Mouse (Mus musculus) heart, postnatal 0 days (tissue): ENCODE measurements at regions not wholly inside any gene's neighbourhood (a gene's known extent, or its start where the extent isn't known, plus 50 kb on each side); places are given as distances from the start of the nearest gene placed in this dataset.

Experiments used
- CTCF ChIP-seq: IDR thresholded peaks from 2 replicates; pipeline ENCODE4 v1.5.1; 2016; ENCODE audit warnings: antibody characterized with exemption, control low read depth, low read depth
- EP300 ChIP-seq: IDR thresholded peaks from 2 replicates; pipeline ENCODE4 v1.6.1; 2016; ENCODE audit warnings: antibody characterized with exemption, low read depth

- TF ChIP-seq CTCF: no peak
- TF ChIP-seq EP300: no peak
Observed at GRCm38 (mm10) chr13:90371415-90372150, 282.2 kb upstream of the Xrcc4 start.
